Mouse (Mus musculus): ENCODE measurements around the gene Col4a3bp. TPM values are rescaled to one million over a fixed set of nuclear protein-coding genes. Genes with fewer than 3 reads are reported as not detected.

Gene Col4a3bp
- total RNA-seq, 2 experiments from 2014 or later = 61.4 to 61.8 TPM

DNA sequence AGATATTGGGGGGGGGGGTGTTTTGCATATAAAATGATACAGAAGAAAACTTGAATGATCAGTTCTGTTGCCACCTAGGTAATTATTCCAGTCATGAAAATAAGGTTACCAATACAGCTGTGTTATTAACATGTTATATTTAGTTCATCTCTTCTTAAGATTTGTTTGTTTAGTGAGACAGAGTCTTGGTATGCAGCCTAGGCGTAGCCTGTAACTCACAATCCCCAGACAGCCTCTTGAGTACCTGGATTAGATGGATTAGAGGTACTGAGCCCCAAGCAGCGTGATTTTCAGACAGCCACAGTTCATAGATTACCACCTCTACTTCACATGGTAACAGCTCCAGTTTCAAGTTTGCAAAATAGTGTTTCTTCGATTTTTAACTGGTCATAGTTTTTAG is 4.3 kb upstream of the Col4a3bp start:
- no peak for DNase-seq (ENCODE audit: extremely low spot score in 1 of 2, low spot score in 1 of 2)

DNA sequence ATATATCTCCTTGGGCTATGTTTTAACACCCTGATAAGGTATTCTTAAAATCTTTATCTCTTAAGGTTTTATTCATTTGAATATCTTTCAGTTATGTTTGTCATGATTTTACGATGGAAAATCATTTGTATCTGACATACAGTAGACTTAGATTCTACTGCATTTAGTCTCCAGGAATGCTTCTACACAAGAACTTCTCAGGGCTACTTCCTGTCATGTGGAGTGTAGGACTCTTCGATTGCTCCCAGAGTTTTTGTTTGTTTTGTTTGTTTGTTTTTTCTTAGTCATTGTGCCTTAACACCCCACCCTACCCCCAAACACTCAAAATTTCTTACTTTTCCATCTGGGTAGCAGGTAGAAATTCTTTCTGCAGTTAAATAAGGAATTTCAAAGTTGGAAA is 1.0 kb upstream of the Col4a3bp start:
- no peak for DNase-seq (ENCODE audit: extremely low spot score in 1 of 2, low spot score in 1 of 2)

DNA sequence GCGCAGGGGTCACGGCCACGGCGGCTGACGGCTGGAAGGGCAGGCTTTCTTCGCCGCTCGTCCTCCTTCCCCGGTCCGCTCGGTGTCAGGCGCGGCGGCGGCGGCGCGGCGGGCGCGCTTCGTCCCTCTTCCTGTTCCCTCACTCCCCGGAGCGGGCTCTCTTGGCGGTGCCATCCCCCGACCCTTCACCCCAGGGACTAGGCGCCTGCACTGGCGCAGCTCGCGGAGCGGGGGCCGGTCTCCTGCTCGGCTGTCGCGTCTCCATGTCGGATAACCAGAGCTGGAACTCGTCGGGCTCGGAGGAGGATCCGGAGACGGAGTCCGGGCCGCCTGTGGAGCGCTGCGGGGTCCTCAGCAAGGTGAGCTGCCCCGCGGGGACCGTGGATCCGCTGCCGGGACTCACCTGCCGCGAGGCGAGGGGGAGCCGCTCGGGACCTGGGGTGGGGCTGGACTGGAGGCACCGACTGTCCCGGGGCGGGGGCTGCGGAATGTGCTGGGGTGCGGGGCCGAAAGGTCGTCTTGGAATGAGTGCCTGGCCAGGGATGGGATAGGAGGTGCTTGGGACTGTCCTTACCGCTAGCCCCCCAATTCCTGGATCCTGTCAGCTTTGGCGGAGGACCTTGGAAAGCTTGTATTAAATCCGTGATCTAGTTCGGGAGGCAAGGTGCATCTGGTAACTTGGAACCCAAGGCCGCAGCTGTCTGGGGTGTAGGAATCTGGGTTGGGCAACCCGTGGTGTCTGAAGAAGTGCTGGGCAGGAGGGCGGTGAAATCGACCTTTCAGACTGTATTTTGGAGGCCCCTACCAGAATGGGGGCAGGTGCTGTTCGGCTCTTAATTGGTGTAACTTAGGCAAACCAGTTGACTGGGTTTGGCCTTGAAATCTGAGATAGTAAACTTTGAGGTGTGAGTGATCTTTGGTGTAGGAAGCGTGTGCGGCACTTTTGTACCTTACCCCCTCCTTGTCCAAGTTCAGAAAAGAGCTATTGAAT is 778 bp downstream of the Col4a3bp start:
- DNase-seq (ENCODE audit: extremely low spot score in 1 of 2, low spot score in 1 of 2) = peak in 1 of 2 experiments; percentile 38

DNA sequence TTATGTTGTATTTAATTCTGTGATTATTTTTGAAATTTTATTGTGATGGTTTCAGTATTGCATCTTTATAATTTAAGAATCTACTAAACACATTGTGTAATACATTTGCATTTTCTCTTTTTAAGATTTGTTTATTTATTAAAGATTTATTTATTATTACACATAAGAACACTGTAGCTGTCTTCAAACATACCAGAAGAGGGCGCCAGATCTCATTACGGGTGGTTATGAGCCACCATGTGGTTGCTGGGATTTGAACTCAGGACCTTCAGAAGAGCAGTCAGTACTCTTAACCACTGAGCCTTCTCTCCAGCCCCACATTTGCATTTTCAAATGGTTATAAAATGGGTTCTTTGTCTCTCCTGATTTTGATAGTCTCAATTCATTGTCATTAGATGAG is 2.1 kb downstream of the Col4a3bp start:
- no peak for DNase-seq (ENCODE audit: extremely low spot score in 1 of 2, low spot score in 1 of 2)

DNA sequence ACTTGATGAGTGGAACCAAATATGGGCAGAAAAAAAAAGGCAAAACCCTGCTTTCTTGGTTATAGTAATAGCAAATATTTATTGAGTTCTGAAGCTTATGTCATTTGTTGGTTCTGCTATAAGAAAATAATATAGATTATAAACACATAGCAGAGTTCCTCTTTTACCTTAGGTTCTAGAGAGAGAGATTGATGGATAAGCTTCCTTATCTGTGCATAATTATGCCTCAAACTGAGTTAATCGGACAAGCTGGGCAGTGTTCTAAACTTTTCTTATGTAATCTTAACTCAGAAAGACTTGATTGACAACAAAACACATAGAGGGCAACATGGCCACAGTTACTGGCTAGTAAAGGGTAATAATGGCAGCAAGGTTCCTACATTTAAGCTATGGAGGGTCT is 4.8 kb downstream of the Col4a3bp start:
- no peak for DNase-seq (ENCODE audit: extremely low spot score in 1 of 2, low spot score in 1 of 2)

DNA sequence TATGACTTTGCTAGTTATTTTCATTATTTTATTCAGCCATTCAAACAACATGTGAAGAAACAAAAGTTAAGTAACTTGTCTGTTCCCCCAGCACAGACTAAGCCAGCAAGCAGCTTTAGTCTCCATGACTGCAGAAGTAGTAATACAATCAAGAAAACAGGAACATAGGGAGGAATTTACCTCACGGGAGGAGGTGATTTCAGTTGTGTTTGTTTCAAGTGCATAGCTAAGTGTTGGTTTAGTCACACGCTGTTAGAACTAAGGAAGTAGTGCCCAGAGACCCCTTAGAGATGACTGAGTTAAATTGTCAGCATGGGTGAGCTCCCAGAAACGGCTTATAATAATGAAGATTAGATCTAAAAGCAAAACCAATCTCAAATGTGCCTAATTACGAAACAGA is 5.5 kb downstream of the Col4a3bp start:
- DNase-seq (ENCODE audit: extremely low spot score in 1 of 2, low spot score in 1 of 2) = no peak

DNA sequence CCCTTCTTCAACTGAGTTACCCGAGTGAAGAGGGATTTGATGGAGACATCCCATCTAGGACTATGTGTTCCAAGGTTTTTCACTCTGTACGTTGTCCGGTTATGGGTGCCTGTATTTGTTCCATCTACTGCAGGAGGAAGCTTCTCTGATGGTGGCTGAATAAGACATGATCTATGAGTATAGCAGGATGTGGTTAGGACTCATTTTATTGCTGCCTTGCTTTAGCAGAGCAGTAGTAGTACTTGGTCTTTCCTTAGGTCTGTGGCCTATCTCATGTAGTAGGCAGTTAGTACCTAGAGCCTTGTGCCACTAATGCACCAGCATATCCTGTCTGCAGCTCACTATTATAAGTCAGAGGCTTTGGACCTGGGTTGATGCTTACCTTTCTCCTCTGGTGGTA is 12.7 kb downstream of the Col4a3bp start:
- no peak for DNase-seq (ENCODE audit: extremely low spot score in 1 of 2, low spot score in 1 of 2)

DNA sequence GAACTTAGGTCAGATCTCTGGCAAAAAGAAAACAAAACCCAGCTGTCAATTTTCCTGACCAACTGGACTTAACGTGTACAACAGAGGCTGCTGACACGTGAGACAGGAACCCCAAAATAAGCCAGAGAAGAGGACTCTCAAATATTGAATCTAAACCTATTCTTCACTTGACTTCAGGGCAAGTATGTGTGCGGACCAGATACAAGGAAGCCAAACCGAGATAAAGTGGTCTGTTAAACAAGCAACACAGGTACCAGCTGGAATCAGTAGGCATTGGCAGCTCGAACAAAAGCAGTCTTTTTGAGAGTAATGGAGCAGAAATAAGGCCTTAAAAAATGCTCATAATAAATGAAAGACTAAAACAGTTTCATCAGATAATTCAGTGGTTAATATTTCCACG is 25.6 kb downstream of the Col4a3bp start:
- no peak for DNase-seq (ENCODE audit: extremely low spot score in 1 of 2, low spot score in 1 of 2)

DNA sequence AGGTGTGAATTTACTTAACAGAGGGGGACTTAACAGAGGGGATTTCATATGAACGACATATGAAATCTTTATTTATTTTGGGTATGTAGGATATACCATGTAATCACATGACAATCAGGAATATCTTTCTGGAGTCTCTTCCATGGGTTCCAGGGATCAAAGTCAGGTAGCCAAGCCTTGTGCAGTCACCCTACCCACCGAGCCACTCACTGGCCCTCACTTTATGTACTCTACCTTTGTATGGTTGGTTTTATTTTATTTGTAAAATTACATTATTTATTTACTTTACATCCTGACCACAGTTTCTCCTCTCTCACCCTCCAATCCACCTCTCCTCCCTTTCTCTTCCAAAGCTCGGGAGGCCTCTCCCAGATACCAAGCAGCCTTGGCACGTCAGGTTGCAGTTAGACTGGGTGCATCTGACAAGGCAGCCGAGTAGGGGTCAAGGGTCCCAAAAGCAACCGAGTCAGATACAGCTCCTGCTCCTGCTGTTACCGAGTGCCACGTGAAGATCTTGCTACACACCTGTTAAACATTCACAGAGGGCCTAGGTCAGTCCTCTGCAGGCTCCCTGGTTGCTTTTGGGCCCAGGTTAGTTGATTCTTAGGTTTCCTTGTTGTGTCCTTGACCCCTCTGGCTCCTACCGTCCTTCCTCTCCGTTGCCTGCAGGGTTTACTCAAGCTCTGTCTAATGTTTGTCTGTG is 28.0 kb downstream of the Col4a3bp start:
- DNase-seq (ENCODE audit: extremely low spot score in 1 of 2, low spot score in 1 of 2) = no peak

DNA sequence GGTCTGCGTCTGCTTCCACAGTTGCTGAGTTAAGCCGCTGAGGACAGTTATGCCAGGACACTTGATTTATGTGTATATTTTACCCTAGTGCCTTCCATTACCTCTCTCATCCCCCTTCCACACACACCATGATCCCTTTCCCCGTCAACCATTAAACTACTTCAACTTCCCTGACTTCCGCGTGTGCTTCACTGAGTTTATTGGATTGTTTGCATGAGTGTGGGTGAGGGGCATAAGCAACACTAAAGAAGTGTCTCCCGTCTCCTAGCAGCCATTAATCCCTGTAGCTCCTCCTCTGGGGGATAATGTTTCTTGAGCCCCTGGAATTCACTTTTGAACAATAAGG is 28.6 kb downstream of the Col4a3bp start:
- no peak for DNase-seq (ENCODE audit: extremely low spot score in 1 of 2, low spot score in 1 of 2)

DNA sequence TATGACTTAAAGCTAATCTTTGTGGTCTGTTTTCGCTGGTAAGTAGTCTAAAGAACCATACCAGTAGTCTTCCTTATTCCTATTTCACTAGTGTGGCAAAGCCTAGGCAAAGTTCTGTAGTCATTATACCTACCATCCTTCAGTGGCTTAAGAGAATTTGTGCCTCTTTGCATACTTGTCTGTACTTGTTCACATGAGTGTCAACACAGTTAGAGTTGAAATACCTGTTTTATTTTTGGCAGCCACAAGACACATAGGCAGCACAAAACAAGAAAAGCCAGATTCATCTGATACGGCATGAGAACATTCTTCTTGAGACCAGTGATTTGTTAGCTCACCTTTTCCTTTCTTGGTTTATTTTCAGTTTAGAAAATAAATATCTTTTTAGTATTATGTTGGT is 31.8 kb downstream of the Col4a3bp start:
- no peak for DNase-seq (ENCODE audit: extremely low spot score in 1 of 2, low spot score in 1 of 2)

DNA sequence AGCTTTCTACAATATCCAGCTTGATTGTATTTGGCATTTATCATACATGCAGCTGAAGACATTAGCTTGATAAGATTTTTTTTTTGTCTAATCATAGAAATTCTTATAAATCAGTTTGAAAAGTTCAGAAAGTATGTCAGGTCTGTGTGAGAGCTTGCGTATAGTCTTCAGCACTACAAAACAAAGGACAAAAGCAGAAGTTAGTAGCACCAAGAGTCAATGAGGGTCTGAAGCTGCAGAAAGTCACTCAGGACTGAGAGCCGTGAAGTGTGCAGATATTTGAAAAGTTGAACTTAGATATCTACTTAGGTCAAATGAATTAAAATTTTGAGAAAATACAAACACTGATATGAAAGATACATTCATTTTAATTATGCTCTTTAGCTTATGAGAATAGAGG is 36.7 kb downstream of the Col4a3bp start:
- no peak for DNase-seq (ENCODE audit: extremely low spot score in 1 of 2, low spot score in 1 of 2)

DNA sequence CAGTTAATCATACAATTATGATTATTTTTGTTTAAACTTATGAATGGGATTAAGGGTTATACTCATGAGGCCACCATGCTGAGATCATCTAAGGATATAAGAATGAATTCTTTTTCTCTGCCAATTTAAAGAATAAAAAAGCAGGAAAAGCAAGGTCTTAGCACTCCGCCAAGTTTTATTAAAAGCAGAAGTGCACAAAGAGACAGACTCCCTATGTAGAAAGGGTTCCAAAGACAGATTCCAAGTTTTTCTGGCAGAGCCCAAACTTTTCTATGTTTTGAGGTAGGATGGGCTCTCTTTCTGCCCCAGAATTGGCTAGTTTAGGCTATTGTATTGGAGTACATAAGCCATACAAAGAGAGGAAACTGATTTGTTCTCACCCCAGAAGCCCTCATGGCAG is 37.6 kb downstream of the Col4a3bp start:
- no peak for DNase-seq (ENCODE audit: extremely low spot score in 1 of 2, low spot score in 1 of 2)

DNA sequence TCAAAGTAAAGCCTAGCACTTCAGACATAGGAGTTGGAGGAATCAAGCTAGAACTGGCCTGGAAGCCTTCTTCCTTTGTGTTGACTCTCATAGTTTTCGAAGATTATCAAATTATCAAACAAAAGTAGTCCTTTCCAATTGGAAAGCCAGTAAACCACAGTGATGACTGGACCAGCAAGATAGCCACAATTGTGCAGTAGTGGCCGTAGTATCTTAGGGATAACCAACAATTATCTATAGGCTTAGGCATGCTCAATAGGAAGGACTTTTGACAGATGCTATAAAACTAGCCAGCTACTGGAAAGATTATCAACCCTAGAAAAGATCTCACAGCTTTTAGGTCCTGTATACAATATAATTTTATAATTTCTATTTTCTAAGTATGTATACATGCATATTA is 41.8 kb downstream of the Col4a3bp start:
- DNase-seq (ENCODE audit: extremely low spot score in 1 of 2, low spot score in 1 of 2) = no peak

DNA sequence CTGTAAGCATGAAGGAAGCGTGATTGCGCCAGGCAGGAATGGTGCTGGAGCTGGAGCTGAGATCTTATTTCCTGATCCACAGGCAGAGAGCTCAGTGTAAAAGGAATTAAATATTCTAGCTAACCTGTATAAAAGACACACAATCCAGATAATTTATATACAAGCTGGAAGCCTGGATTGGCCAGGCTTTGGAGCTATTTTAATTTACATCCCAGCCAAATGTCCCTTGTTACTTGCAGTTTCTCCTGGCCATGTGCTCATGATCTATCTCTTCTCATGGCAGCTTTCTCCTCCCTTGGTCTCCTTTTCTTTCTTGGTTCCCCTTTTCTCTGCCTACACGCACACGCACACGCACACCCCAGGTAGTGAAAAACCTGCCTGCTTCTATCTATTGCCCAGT is 44.1 kb downstream of the Col4a3bp start:
- DNase-seq (ENCODE audit: extremely low spot score in 1 of 2, low spot score in 1 of 2) = no peak

DNA sequence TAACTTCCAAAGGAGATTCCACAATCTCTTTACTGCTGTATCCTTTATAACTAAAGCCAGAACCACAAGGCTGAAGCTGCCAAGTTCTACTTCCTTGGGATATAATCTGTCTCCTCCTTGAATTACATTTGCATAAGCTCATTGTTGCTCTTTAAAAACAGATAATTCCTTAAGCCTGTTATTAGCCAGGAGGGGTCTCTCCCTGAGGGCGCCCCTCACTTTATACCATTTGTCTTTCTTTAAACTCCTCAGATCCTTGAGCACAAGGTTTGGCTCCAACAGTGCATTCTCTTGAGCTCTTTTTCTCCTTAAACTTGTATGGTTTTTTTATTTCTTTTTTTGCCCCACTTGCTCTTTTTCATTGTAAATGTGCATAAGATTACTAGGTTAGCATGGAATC is 46.2 kb downstream of the Col4a3bp start:
- DNase-seq (ENCODE audit: extremely low spot score in 1 of 2, low spot score in 1 of 2) = no peak

DNA sequence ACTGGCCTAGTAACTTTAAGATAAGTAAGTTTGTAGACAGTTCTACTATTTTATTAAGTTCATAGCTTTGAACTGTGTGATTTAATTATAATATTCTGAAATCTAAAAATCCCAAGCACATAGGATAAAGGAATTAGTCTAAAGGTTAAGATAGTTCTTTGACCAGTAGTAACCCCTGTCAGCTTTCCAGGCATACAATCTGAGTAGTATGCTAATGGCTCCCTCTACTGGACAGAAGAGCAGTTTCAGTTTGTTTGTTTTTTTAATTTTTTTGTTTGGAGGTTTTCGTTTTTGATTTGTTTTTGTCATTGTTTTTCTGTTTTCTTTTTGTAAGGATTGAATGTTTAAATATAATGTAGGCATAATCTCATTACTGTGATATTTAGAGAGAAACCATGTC is 51.2 kb downstream of the Col4a3bp start:
- no peak for DNase-seq (ENCODE audit: extremely low spot score in 1 of 2, low spot score in 1 of 2)

DNA sequence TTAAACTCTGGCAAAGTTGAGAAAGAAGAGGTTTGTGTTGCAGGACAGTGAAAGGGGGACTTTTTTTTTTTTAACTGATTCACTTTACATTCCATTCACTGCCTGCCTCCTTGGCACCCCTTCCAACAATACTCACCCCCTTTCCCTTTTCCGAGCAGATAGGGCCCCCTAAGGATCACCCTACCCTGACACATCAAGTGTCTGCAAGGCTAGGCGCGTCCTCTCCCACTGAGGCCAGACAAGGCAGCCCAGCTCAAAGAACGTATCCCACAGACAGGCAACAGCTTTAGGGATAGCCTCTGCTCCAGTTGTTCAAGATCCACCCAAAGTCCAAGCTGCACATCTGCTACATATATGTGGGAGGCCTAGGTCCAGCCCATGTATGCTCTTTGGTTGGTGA is 51.7 kb downstream of the Col4a3bp start:
- no peak for DNase-seq (ENCODE audit: extremely low spot score in 1 of 2, low spot score in 1 of 2)

DNA sequence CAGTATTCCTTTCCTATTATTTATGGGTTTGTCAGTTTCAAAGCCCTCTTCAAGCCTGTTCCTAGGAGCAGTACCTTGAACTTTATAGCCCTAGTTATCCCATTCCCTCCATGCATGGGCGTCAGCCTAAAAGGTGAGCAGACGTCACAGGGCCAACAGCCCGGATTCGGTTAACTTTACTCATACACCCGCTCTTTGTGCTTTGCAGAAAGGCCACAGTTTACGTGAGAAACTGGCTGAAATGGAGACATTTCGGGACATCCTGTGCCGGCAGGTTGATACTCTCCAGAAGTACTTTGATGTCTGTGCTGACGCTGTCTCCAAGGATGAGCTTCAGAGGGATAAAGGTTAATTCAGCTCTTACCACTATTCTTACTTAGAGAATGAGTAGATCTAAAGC is 56.8 kb downstream of the Col4a3bp start:
- no peak for DNase-seq (ENCODE audit: extremely low spot score in 1 of 2, low spot score in 1 of 2)

DNA sequence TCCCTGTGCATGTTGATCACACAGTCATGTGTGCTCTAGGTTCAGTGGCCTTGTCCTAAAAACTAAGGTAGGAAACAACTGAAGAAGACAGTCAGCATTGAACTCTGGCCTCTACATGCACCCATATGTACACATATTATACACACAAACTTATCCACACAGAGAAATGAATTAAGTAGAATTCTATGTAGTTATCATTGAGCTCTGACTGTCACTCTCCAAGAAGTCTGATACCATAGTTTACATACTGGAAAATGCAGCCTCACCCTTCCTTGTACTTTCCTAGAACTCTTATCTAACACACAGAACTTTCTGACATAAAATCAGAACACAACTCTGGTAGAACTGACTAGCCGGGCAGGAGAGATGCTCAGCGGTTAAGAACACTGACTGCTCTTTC is 61.8 kb downstream of the Col4a3bp start:
- DNase-seq (ENCODE audit: extremely low spot score in 1 of 2, low spot score in 1 of 2) = no peak

DNA sequence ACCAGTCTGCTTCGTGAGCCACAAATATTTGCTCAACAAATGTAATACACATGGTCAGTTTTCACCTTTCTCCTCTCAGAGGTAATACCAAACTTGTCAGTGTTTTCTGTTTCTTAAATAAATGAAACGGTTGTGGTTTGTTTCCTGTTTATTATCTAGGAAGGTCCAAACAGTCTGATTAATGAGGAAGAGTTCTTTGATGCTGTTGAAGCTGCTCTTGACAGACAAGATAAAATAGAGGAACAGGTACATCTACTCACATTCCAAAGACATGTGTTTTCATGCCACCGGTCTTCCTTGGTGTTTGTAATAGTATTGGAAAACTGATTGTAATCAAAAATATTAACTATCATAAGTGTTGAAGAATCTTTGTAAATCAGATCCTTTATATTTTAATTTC is 72.2 kb downstream of the Col4a3bp start:
- DNase-seq (ENCODE audit: extremely low spot score in 1 of 2, low spot score in 1 of 2) = no peak

DNA sequence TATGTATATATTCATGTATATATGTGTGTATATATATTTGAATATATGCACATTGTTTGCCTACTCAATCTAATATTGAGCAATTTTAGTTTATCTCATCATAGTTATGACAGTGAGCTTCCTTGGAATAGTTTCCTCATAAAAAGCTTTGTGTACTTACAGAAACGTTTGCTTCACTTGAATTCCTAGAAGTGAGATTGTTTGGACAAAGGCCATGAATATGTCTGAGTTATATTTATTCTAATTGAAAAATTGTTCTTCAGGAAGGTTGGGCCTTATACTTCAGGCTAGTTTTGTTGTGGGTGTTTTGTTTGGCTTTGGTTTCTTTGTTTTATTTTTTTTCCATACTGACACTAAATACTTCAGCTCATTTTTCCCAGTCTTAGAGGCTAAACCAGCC is 78.5 kb downstream of the Col4a3bp start:
- DNase-seq (ENCODE audit: extremely low spot score in 1 of 2, low spot score in 1 of 2) = no peak

Measured in layer of hippocampus, postnatal 25 days (tissue).